Mouse (Mus musculus) C2C12 (cell line): ENCODE results near the gene Olfr452.

Source experiments
- CEBPB ChIP-seq: IDR thresholded peaks from one replicate; pipeline ENCODE4 v1.6.1; 2011; ENCODE audit warnings: low read depth, mild to moderate bottlenecking, control low read depth, moderate library complexity
- CTCF ChIP-seq: IDR thresholded peaks from one replicate; pipeline ENCODE4 v1.5.1; 2011; ENCODE audit not compliant: control insufficient read depth, insufficient read depth, insufficient read length
- FOSL1 ChIP-seq: IDR thresholded peaks from one replicate; pipeline ENCODE4 v1.8.0; 2011; ENCODE audit warnings: mild to moderate bottlenecking, low read length; ENCODE audit not compliant: poor library complexity, insufficient read depth, severe bottlenecking
- MAX ChIP-seq: IDR thresholded peaks from one replicate; pipeline ENCODE4 v1.6.1; 2011; ENCODE audit warnings: mild to moderate bottlenecking, control low read depth

DNA sequence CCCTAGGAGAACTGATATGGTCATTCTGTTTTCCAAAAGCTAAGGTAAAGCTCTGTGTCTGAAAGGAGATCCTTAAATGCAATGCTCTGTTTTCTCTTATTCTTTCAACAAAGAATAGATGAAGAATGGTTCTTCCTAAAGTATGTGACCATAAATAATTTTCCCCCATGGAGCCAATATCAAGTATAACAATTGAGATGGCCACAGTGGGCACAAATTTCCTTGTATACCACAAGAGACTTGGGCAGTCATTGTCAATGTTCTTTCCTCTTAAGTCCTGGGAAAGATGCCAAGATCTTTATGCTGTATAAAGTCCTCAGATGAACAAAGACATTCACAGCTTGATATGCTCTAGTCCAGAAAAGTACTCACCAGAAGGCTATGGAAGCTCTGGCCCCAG, 49.2 kb downstream of the Olfr452 start, which contains the start of gene Olfr449:
- no peak for TF ChIP-seq CTCF
- TF ChIP-seq CEBPB: no peak
- TF ChIP-seq MAX: no peak
- no peak for TF ChIP-seq FOSL1
